Mouse (Mus musculus): ENCODE data around the gene Txndc11. TPM values are rescaled to one million over a fixed set of nuclear protein-coding genes. Genes with fewer than 3 reads are reported as not detected.
A peak's percentile ranks its signal among the peaks of the same experiment; 100 is the strongest.

Gene Txndc11
- polyA plus RNA-seq, 1 experiment from 2014 or later = 30.5 TPM

DNA sequence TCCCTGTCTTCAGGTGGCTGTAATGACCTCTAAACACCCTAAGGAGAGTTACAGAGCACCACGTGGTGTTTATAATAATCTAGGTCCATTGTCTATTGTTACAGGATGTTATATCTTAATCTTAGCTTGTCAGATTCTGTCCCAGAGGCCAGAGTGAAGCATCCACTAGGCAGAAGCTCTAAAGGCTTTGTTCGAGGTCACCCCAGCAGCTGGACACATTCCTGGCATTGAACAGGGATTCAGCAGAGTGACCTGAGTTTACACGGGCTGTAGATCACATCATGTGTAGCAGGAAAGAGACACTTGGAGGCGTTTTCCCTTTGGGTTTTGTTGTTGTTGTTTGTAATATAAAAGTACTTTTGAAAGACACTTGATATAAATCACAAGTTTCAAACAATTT is 42.4 kb downstream of the Txndc11 start:
- no peak overlapping the region for H3K4me3 ChIP-seq (ENCODE audit: low read depth, low read length)
- no peak overlapping the region for H3K4me2 ChIP-seq (ENCODE audit: low read depth, low read length, severe bottlenecking)
- H3K9me3 ChIP-seq (ENCODE audit: control insufficient read depth, low read length) = no peaks in the 10 kb centered on the region
- DNase-seq (ENCODE audit: low spot score) = no peak
- H3K36me3 ChIP-seq (ENCODE audit: control insufficient read depth, insufficient read depth, low read length) = no peaks in the 10 kb centered on the region; the same call in 1 of the 2 replicates
- 81% methylated on average over 4 of the region's 4 CpGs for whole genome bisulfite sequencing
- H3K4me1 ChIP-seq (replicated peaks; ENCODE audit: control insufficient read depth, insufficient read depth, low read length) = 0 out of 2 replicates have a peak, but pooled peaks cover 1% of the 10 kb centered on the region
- no peak overlapping the region for H3K27ac ChIP-seq (ENCODE audit: low read depth, low read length)
- H3K9ac ChIP-seq (ENCODE audit: low read length) = no peak overlapping the region
- H3K27me3 ChIP-seq (ENCODE audit: control insufficient read depth, insufficient read depth, low read length) = no peaks in the 10 kb centered on the region
- no peak for ATAC-seq (replicated peaks; ENCODE audit: low FRiP score)

DNA sequence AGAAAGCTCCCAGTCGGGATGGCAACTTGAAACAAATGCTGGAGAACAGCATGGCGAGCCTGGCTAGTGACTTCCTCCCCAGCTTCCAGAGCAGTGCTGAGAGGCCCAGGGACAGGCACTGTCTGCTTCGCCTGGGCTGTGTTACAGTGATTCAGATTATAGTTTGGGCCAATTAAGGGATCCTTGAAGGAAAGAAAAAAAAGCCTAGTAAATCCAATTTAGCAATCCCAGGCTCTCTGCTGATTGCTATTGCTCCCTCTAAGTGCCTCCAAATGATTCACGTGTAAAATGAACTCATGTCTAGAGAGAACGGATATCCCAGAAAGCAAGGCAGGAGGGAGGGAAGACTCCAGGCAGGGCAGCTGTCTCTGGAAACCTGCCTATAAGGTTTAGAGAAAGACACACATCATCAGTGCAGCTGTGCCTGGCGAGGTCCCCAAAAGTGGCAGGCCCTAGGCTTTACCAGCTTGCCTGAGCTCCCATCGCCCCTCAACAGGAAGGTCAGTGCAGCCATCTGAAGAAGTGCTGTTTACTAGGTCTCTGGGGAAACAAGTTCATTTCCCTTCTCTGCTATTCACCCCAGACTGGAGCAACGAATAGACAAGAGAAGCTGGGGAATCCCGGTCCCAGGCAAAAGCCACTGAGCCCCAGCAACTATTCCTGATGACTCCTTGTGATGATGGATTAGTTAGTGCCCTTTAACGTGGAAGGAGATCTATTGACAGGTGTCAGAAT is 43.4 kb downstream of the Txndc11 start:
- WGBS = 84% methylated on average over 10 of the region's 10 CpGs
- H3K9me3 ChIP-seq (ENCODE audit: control insufficient read depth, low read length) = no peaks in the 10 kb centered on the region
- DNase-seq (ENCODE audit: low spot score) (no peak), ATAC-seq (replicated peaks; ENCODE audit: low FRiP score) (no peak)
- no peaks in the 10 kb centered on the region; the same call in 1 of the 2 replicates for H3K36me3 ChIP-seq (ENCODE audit: control insufficient read depth, insufficient read depth, low read length)
- H3K4me3 ChIP-seq (ENCODE audit: low read depth, low read length) = no peak overlapping the region
- H3K27ac ChIP-seq (ENCODE audit: low read depth, low read length) = no peak overlapping the region
- H3K9ac ChIP-seq (ENCODE audit: low read length) = no peak overlapping the region
- H3K4me1 ChIP-seq (replicated peaks; ENCODE audit: control insufficient read depth, insufficient read depth, low read length) = 0 out of 2 replicates have a peak, but pooled peaks cover 4% of the 10 kb centered on the region
- H3K4me2 ChIP-seq (ENCODE audit: low read depth, low read length, severe bottlenecking) = no peak overlapping the region
- no peaks in the 10 kb centered on the region for H3K27me3 ChIP-seq (ENCODE audit: control insufficient read depth, insufficient read depth, low read length)

DNA sequence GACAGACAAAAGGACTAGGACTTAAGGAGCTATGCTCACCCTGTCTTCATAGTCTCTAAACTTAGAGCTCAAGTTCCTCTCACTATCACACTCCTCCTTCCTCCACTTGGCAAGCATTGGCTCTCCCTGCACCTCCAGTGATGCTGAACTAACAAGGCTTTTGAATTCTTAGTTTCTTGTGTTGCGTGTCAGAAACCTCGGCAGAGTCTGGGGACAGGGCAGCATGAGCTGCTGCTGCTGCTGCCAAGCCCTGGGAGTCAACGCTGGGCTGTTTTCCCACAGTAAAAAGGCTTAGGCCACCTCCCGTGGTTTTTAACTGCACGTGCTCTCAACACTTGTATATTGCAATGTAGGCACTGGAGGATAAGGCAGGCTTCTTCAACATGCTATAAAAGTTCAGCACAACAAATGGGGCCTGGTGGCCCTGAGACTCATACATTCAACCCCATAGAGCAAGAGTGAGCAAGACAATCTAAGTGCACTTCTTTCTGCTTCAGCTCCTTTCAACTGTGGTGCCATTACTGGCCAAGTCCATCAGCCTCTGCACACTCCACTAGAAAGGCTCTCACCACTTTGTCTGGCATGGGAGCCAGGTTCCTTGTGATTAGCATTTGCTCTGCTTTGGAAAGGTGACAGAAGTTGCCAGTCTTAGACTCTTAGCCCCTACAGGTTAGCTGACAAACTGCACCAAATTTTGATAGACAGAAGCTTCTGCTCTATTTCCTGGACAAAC is 47.4 kb downstream of the Txndc11 start:
- H3K9ac ChIP-seq (ENCODE audit: low read length) = no peak overlapping the region; the same call in 1 of the 2 replicates
- H3K4me2 ChIP-seq (ENCODE audit: low read depth, low read length, severe bottlenecking) = no peak overlapping the region
- H3K9me3 ChIP-seq (ENCODE audit: control insufficient read depth, low read length) = no peaks in the 10 kb centered on the region
- no peak overlapping the region for H3K27ac ChIP-seq (ENCODE audit: low read depth, low read length)
- ATAC-seq (replicated peaks; ENCODE audit: low FRiP score) = peak; percentile 64
- no peak for DNase-seq (ENCODE audit: low spot score)
- 0 out of 2 replicates have a peak, but pooled peaks cover 4% of the 10 kb centered on the region for H3K4me1 ChIP-seq (replicated peaks; ENCODE audit: control insufficient read depth, insufficient read depth, low read length)
- no peak overlapping the region for H3K4me3 ChIP-seq (ENCODE audit: low read depth, low read length)
- WGBS = 48% methylated on average over 5 of the region's 5 CpGs
- H3K27me3 ChIP-seq (ENCODE audit: control insufficient read depth, insufficient read depth, low read length) = no peaks in the 10 kb centered on the region
- H3K36me3 ChIP-seq (ENCODE audit: control insufficient read depth, insufficient read depth, low read length) = peaks cover 7% of the 10 kb centered on the region

DNA sequence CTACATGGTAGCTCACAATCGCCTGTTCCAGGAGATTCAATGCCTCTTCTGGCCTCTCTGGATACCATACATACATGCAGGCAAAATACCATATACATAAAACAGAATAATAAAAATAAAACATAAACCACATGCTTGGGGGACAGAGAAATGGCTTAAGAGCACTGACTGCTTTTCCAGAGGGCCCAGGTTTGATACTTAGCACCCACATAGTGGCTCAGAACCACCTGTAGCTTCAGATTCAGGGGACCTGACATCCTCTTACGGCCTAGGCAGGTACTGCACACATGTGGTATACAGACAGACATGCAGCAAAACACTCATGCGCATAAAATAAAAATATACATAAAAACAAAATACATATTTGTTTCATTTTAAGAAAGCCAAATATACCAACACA is 48.2 kb downstream of the Txndc11 start:
- Histone ChIP-seq H3K36me3 (ENCODE audit: control insufficient read depth, insufficient read depth, low read length) (peaks cover 7% of the 10 kb centered on the region), H3K27ac (ENCODE audit: low read depth, low read length) (no peak overlapping the region), H3K27me3 (ENCODE audit: control insufficient read depth, insufficient read depth, low read length) (no peaks in the 10 kb centered on the region), H3K4me3 (ENCODE audit: low read depth, low read length) (no peak overlapping the region), H3K9ac (ENCODE audit: low read length) (no peak overlapping the region), H3K4me2 (ENCODE audit: low read depth, low read length, severe bottlenecking) (no peak overlapping the region), H3K9me3 (ENCODE audit: control insufficient read depth, low read length) (no peaks in the 10 kb centered on the region), H3K4me1 (replicated peaks; ENCODE audit: control insufficient read depth, insufficient read depth, low read length) (0 out of 2 replicates have a peak, but pooled peaks cover 4% of the 10 kb centered on the region)
- 94% methylated on average over 3 of the region's 3 CpGs for WGBS
- no peak for DNase-seq (ENCODE audit: low spot score)
- no peak for ATAC-seq (replicated peaks; ENCODE audit: low FRiP score)

DNA sequence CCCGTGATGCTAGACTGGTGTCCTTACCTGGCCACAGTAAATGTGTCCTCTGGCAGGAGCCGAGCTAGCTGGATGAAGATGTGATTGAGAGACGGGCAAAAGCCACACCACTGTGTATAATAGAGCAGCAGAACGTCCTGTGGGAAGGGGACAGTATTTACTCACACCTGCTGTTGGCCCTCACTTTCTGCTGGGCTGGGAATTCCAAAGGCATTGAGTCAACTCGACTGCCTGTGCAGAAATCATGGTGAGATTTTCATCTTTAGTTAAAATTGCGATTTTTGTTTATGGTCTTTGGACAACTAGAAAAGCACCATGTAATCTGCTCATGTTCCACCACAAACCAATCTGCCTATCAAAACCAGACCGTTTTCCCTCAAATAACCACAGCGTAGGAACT is 50.3 kb downstream of the Txndc11 start:
- H3K36me3 ChIP-seq (ENCODE audit: control insufficient read depth, insufficient read depth, low read length) = peaks cover 7% of the 10 kb centered on the region

DNA sequence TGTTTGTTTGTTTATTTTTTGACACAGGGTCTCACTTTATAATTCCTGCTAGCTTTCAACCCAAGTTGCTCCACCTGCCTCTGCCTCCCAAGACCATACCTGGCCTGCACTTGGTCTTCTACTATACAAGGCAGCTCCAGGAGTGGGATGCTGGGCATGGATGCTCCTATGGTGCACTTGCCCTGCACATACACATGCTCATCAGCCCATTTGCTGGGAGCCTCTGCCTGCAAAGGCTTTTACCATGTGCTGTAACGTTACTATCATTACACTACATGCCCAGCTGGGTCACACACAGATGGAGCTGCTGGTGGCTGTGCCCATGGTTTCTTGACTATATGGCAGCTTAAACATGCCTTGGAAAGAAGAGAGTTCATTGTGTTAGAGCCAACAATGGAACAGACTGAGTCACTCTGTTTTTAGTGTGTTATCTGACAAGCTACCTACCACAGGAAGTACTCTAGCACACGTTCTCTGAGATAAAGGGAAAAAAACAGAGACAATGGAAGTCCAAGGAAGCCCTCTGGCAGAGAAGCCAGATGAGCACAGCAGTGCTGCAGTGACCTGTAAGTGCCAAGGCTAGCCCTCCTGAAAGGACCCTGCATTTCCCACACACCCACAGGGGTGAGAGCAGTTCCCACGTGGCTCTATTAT is 56.1 kb downstream of the Txndc11 start:
- DNase-seq (ENCODE audit: low spot score) = no peak
- WGBS = 83% methylated on average over 3 of the region's 3 CpGs

More for the DNA sequence above, 50.3 kb downstream of the Txndc11 start:
- Histone ChIP-seq H3K27me3 (ENCODE audit: control insufficient read depth, insufficient read depth, low read length) (no peaks in the 10 kb centered on the region), H3K9me3 (ENCODE audit: control insufficient read depth, low read length) (no peaks in the 10 kb centered on the region), H3K27ac (ENCODE audit: low read depth, low read length) (no peak overlapping the region), H3K4me3 (ENCODE audit: low read depth, low read length) (no peak overlapping the region), H3K9ac (ENCODE audit: low read length) (no peak overlapping the region), H3K4me2 (ENCODE audit: low read depth, low read length, severe bottlenecking) (no peak overlapping the region), H3K4me1 (replicated peaks; ENCODE audit: control insufficient read depth, insufficient read depth, low read length) (0 out of 2 replicates have a peak, but pooled peaks cover 4% of the 10 kb centered on the region)
- 94% methylated on average over 8 of the region's 8 CpGs for WGBS
- ATAC-seq (replicated peaks; ENCODE audit: low FRiP score) = no peak
- no peak for DNase-seq (ENCODE audit: low spot score)

DNA sequence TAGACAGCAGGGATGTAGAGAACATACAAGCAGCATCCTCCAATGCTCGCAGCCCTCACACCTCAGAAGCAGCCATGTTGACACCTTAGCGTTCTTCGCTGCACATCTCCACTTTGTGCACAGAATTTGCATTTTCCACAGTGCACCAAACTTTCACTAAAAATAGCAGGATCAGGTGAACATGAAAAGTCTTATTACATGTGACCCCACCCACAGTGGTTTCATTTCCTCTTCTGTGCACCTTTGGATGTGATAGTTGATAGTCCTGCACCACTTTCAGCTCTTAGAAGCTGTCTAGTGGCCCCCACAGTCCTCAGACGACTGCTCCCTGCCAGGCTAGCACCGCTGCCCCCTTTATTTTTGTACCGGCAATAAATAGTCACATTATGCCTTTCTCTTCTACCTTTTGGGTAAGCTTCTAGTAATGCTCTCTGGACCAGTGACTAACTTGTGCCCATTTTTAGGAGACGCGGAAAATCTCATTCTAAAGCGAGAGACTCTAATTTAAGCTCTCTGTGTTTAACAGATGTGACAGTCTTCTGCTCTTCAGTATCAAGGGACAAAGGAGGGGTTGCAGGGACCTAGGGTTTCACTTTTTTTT is 56.7 kb downstream of the Txndc11 start:
- Histone ChIP-seq H3K9me3 (ENCODE audit: control insufficient read depth, low read length) (no peaks in the 10 kb centered on the region), H3K27ac (ENCODE audit: low read depth, low read length) (no peak overlapping the region), H3K4me3 (ENCODE audit: low read depth, low read length) (no peak overlapping the region), H3K9ac (ENCODE audit: low read length) (no peak overlapping the region), H3K27me3 (ENCODE audit: control insufficient read depth, insufficient read depth, low read length) (no peaks in the 10 kb centered on the region), H3K4me1 (replicated peaks; ENCODE audit: control insufficient read depth, insufficient read depth, low read length) (no peaks in the 10 kb centered on the region), H3K36me3 (ENCODE audit: control insufficient read depth, insufficient read depth, low read length) (peaks cover 5% of the 10 kb centered on the region; the same call in 1 of the 2 replicates), H3K4me2 (ENCODE audit: low read depth, low read length, severe bottlenecking) (no peak overlapping the region)
- DNase-seq (ENCODE audit: low spot score) (no peak), ATAC-seq (replicated peaks; ENCODE audit: low FRiP score) (no peak)
- WGBS = 90% methylated on average over 9 of the region's 9 CpGs

More for the DNA sequence above, 56.1 kb downstream of the Txndc11 start:
- Histone ChIP-seq H3K27ac (ENCODE audit: low read depth, low read length) (no peak overlapping the region), H3K36me3 (ENCODE audit: control insufficient read depth, insufficient read depth, low read length) (peaks cover 5% of the 10 kb centered on the region; the same call in 1 of the 2 replicates), H3K4me1 (replicated peaks; ENCODE audit: control insufficient read depth, insufficient read depth, low read length) (no peaks in the 10 kb centered on the region), H3K4me2 (ENCODE audit: low read depth, low read length, severe bottlenecking) (no peak overlapping the region), H3K9me3 (ENCODE audit: control insufficient read depth, low read length) (no peaks in the 10 kb centered on the region), H3K27me3 (ENCODE audit: control insufficient read depth, insufficient read depth, low read length) (no peaks in the 10 kb centered on the region), H3K9ac (ENCODE audit: low read length) (no peak overlapping the region), H3K4me3 (ENCODE audit: low read depth, low read length) (no peak overlapping the region)
- no peak for ATAC-seq (replicated peaks; ENCODE audit: low FRiP score)

DNA sequence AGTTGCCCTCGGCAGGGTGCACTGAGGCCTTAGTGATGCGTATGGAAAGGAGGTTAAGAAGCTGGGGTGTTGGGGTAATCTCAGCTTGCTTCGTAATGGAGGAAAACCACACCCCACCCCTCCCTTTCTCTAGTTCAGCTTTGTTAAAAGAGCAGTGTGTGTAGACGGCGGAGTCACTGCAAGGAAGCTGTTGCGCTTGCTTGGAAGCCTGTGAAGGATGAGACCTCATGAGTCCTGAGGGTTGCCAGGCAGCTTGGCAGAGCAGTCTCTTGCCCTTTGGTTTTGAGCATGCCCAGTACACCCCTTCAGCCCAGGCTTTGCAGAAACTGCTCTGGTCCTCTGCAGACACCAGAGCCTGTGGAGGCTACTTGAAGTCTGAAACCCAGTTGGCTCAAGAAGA is 61.4 kb downstream of the Txndc11 start:
- WGBS = 76% methylated on average over 6 of the region's 6 CpGs
- ATAC-seq (replicated peaks; ENCODE audit: low FRiP score) (no peak), DNase-seq (ENCODE audit: low spot score) (no peak)
- Histone ChIP-seq H3K27ac (ENCODE audit: low read depth, low read length) (no peak overlapping the region), H3K4me3 (ENCODE audit: low read depth, low read length) (no peak overlapping the region), H3K9me3 (ENCODE audit: control insufficient read depth, low read length) (no peaks in the 10 kb centered on the region), H3K4me1 (replicated peaks; ENCODE audit: control insufficient read depth, insufficient read depth, low read length) (peaks cover 6% of the 10 kb centered on the region), H3K4me2 (ENCODE audit: low read depth, low read length, severe bottlenecking) (no peak overlapping the region), H3K9ac (ENCODE audit: low read length) (no peak overlapping the region), H3K27me3 (ENCODE audit: control insufficient read depth, insufficient read depth, low read length) (no peaks in the 10 kb centered on the region), H3K36me3 (ENCODE audit: control insufficient read depth, insufficient read depth, low read length) (peaks cover 12% of the 10 kb centered on the region; the same call in 1 of the 2 replicates)
